8 mouse cellular contexts compared by ENCODE assay signal in genomic region chr12:84316721-84317621, GRCm38 (mm10). TPM values are rescaled to one million over a fixed set of nuclear protein-coding genes. Genes with fewer than 3 reads are reported as not detected.
DNase-seq lines count a peak whose midpoint lies in the region; ATAC-seq lines count a peak whose summit lies in the region.

Gene Zfp410 (plus strand): TSS chr12:84316852.

- H3K27ac ChIP-seq in hindbrain, embryonic 15.5 days (replicated peaks) = peak within 1 kb of the TSS; percentile 90

- DNase-seq in R1 (ENCODE audit: low read depth, low spot score) = peak; percentile 88
- DNase-seq in cerebellum, postnatal 25 days = peak; percentile 93 to 95
- DNase-seq in frontal cortex, postnatal 36 days (ENCODE audit: low spot score in 2 of 2) = peak; percentile 85 to 87
- peak; percentile 69 for DNase-seq in left cerebral cortex, adult 11 months (ENCODE audit: low spot score)
- peak; percentile 89 for DNase-seq in lung, postnatal 4 days
- DNase-seq in retina, postnatal 7 days (ENCODE audit: low read depth, low spot score) = peak; percentile 70
- DNase-seq in urinary bladder, adult 2 months (ENCODE audit: low spot score) = peak; percentile 68

- H3K4me2 ChIP-seq in hindbrain, embryonic 15.5 days = peak within 1 kb of the TSS; percentile 82

- no peaks in the 10 kb centered on the region for H3K9me3 ChIP-seq in hindbrain, embryonic 15.5 days

- peak within 1 kb of the TSS; percentile 95 for H3K9ac ChIP-seq in hindbrain, embryonic 15.5 days

- H3K4me3 ChIP-seq in hindbrain, embryonic 15.5 days = peak within 1 kb of the TSS; percentile 86

- H3K27me3 ChIP-seq in hindbrain, embryonic 15.5 days = no peaks in the 10 kb centered on the region

- under 1% methylated on average over 77 of the region's 77 CpGs for WGBS in hindbrain, embryonic 15.5 days

- peak; percentile 96 for ATAC-seq in hindbrain, embryonic 15.5 days (ENCODE audit: low FRiP score, low read depth)

- no peaks in the 10 kb centered on the region for H3K36me3 ChIP-seq in hindbrain, embryonic 15.5 days

- H3K4me1 ChIP-seq in hindbrain, embryonic 15.5 days (replicated peaks) = peaks cover 23% of the 10 kb centered on the region

RNA-seq across cellular contexts. Expression of gene Zfp410, which starts in this region (rescaled TPM):
- polyA plus RNA-seq in hindbrain, embryonic 15.5 days (2015; fragmentation: Nextera tagmentation; extraction: Ambion mirVana) = 63.3 and 66.8 TPM in 2 replicates
- 35.1 and 40.5 TPM in 2 replicates for polyA plus RNA-seq in urinary bladder, adult 2 months (2012; rRNA removed)

Comparison
In these comparisons a context has a peak if more than half of its experiments do, and no peak if none do; other contexts are left out.
1. Peak in every context shown above with its lines: DNase-seq, ATAC-seq, H3K4me3 ChIP-seq and H3K27ac ChIP-seq.